Mouse (Mus musculus) embryo, embryonic 10 days (tissue): ENCODE results near the gene Cacna1a.
A peak's percentile ranks its signal among the peaks of the same experiment; 100 is the strongest.
"Not testable (repeated sequence)": the region's sequence is repeated elsewhere in the genome, so short reads cannot be mapped to it uniquely, and the experiment has no call there.

Experiments used
- DNase-seq: peaks from one replicate; pipeline ENCODE4 v3.0.0-alpha.2; 2015; ENCODE audit warnings: low spot score

Cacna1a gene

DNA sequence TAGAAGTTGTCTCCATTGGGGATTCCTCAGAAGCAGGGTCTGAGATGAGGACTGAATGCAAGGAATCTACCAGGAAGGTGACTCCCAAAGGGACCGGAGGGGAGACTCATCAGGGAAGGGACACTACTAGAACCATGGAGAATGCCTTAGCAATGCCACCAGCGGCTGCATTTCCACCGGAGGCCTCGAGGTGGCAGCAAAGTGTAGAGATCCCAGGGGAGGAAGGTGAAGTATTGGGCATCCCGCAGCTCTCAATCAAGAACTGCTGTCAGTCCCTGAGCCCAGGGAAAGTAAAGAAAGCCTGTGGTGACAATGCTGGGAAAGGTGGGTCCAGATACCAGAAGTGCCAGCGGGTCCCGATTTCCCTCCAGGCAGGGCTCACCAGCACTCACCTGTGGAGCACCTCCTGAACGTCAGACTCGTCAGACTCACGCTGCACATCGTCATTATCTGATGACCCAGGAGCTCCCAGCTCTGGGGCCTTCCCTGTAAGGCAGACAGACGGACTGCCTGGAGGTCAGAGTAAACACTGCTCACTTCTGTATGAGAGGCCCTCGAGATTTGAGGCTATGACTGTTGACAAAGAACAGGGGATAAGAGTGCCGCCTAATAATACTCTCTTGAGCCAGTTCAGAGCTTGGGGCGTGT, 203.9 kb downstream of the Cacna1a start:
- DNase-seq, result peak; percentile 79

DNA sequence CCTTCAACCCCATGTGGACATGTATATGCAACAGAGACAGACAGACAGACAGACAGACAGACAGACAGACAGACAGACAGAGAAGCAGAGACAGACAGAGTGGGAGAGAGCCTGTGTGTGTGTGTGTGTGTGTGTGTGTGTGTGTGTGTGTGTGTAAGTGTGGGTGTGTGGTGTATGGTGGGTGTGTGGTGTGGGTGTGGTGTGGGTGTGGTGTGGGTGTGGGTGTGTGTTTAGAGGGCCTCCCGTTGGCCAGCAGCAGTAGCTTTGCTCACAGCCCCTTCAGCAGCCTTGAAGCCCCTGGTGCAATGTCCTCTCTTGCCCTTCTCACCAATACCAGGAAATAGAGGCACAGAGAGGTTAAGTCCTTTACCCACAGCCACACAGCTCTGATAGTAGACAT, 204.9 kb downstream of the Cacna1a start:
- DNase-seq, result no peak

DNA sequence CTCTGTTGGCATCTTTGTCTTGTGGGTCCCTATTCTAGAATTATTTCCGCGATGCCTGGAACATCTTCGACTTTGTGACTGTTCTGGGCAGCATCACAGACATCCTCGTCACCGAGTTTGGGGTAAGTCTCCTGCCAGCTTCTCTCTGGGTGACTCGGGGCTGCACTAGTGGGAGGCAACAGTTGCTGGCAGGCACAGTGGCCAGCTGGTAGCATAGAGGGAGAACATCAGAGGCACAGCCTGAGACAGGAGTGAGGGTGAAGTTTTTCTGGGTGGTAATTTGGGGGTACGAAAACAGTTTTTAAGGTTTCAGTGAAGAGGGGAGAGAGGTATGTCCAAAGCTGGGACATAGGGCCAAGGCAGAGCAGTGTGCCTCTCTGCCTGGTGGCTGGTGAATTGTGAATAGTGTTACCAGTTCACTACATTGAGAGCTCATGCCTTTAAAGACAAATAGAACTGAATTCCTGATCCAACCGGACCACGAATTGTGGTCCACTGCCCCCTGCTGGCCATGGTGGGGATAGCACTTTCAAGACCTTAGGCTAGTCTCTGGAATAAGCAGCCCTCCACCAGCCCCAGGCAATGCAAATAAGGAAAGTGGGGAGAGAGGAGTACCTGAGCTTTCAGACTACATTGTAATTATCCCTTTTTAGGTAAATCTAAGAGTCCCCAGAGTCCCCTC, 206.0 kb downstream of the Cacna1a start:
- DNase-seq, result peak; percentile 88

DNA sequence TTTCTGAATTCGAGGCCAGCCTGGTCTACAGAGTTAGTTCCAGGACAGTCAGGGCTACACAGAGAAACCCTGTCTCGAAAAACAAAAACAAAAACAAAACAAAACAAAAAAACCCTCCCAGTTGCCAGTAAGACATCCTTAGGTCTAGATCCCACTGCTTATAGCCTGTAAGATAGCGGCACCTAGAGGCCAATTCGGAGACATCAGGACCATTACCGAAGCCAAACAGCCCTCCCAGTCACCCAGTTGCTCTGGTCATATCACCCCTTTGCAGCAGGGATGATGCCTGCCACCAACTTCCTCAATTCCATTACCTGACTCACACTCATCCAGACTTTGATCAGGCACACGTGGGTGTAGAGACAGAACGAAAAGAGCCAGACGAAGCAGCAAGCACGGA, 207.4 kb downstream of the Cacna1a start:
- peak; percentile 80 for DNase-seq

DNA sequence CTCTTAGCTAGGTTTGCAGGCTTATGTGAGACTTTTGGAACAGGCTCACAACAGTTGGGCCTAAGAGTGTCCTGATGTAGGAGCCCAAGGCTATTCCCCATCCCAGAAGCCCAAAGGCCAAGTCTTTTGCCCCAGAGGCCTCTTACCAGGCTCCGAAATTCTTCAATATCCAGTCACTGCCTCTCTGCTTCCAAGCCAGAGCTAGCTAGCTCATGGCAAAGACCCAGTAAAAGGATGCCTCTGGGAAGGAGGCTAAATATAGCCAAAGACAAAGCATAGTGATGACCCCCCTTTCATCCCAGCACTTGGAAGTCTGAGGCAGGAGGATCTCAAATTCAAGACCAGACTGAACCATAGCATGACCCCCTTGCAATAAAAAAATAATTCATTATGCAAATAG, 211.2 kb downstream of the Cacna1a start:
- DNase-seq, result no peak

DNA sequence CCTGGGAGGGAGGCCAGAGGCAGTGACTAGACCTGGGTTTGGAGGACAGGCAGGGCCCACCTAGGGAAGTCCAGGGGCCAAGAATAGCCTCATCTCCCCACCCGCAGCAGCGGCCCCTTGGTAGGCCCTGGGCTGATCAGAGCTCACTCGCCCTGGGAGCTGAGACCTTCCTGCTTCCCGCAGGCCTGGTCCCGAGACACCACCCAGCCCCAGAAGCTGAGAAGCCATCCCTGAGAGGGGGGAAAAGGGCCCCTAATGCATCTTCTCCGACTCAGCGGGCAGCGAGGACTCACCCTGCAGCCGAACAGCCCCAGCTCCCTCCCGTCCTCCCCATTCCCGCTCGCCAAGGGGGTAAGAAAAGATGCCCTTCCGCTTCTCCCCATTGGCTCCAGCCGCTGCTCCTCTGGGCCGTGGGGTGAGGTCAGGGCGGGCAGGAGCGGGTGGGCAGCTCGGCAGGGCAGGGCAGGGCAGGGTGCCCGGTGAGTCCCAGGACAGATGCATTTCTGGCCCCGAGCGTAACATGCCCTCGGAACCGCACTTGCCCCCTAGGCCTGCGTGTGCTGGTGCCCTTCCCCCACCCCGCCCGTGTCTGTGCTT, 212.2 kb downstream of the Cacna1a start:
- peak; percentile 23 for DNase-seq

DNA sequence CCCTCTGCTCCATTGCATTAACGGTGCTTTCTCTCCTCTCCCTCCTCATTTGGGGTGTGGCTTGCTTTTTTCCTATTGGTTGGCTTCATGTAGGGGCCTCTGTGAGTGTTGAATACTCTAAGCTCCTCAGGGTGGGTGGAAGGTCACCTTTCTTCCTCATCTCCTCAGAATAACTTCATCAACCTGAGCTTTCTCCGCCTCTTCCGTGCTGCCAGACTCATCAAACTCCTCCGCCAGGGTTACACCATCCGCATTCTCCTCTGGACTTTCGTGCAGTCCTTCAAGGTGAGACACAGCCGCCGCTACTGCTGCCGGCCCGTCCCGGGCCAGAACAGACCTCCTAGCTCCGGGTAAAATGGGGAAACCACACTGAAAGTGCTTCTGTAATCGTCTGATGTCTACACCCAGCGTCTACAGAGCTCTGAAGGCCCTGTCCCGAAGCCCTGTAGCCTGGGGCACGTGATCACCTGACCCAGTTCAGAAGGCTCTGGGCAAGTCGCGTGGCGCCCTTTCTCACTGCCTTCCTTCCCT, 213.0 kb downstream of the Cacna1a start:
- peak; percentile 28 for DNase-seq

DNA sequence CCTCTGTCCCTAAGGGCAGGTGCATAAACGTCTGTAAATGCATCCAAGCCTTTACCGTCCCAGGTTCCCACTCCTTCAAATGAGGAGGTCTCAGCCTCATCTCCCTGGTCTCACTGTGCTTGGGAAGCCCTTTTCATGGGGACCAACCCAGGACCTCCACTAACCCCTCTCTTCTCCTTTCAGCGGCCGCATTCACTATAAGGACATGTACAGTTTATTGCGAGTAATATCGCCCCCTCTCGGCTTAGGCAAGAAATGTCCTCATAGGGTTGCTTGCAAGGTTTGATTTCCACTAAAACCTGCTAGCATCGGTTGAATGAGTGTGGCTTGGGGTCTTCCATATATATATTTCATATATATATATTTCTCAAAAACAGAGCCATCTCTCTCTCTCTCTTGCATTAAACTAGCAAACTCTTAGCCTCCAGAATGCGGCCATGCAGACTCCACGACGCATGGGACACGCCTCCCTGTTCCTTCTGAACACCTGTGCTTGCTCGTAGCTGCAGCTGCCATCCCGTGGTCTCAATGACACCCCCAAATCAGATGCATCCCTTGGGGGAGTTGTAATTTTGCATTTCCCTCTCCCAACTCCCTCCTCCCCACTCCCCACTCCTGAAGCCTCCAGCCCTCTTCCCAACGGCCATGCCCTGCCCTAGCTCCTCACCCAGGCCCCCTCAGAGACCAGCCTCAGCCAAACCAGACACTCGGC, 226.4 kb downstream of the Cacna1a start:
- DNase-seq, result peak; percentile 81

DNA sequence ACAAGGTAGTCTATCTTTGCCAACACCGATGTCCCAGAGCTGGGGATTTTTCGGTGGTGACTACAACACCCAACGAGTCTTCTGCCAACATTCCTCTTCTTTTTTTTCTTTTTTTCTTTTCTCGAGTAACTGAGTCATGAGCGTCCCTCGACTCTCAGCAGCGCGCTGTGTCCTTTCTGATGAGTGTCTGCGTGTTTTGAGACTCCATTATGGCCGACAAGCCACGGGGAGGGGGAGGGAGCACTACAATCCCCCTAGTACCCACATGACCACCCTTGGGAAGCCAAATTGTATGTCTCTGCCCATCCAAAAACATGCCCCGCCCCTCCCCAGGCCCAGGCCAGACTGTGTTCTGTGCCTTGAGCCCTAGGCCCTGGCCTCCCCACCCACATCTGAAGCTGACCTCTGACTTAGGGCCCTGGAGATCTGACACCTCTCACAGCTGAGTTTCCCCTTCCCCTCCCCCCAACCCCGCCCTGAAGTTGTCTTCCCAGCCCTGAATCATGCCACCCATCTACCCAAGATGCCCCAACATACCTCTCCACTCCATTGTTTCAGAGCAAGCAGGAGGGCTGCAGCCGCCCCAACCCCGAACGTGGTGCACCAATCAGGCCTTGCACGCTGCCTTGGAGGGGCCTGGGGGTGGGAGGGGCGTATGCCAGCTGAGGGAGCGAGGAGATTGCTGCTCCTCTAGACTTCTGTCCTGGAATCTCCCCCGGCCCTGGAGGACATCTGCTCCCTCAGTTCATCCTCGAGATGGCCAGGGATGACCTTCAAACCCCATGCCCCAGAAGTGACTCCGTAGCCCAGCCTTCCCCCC, 227.6 kb downstream of the Cacna1a start:
- DNase-seq, result peak; percentile 16

DNA sequence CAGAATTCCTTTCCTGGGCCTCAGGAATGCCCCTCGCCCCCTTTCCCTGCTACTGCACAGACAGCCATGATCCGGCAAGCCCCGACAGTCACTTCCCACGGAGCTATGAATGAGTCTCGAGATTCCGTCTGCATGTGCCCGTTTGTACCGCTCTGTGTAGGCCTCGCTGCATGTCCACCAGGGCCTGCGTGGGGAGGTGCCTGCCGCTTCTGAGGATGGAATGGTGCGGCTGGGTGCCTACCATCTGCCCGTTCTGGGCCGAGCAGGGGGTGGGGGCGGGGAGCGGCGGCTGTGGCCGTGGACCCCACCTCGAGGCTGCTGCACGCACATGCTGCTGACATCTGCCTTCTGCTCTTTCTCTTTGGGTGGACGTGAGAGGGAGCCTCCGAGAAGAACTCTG, 228.8 kb downstream of the Cacna1a start:
- peak; percentile 11 for DNase-seq

DNA sequence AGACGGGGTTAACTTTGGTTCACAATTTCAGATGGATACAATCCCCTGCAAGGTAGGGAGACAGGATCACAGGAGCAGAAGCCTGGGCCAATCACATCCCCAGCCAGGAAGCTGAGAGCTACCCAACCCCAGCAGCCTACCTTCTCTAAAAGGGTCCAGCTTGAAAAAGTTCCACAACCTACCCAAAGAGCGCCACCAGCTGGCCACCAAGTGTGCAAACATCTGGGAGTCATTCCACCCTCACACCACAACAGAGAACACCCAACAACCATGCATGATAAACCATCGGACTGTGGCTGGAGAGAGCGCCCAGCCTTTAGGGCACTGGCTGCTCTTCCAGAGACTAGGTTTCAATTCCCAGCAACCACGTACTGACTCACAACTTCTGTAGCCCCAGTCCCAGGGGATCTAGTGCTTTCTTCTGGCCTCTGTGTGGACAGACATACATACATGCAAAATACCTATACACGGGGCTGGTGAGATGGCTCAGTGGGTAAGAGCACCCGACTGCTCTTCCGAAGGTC, 232.9 kb downstream of the Cacna1a start:
- no peak for DNase-seq

DNA sequence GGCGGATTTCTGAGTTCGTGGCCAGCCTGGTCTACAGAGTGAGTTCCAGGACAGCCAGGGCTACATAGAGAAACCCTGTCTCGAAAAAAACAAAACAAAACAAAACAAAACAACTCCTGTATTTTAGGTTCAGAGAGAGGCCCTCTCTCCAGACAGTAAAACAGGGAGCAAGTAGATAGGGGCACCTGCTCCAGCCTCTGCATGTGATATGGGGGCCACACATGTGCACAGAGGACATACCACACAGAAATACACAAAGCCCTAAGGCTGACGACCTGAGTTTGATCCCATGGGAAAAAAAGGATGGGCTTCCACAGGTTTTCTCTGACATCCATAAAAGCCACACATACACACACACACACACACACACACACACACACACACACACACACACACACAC, 235.2 kb downstream of the Cacna1a start:
- DNase-seq, result not testable (repeated sequence)

DNA sequence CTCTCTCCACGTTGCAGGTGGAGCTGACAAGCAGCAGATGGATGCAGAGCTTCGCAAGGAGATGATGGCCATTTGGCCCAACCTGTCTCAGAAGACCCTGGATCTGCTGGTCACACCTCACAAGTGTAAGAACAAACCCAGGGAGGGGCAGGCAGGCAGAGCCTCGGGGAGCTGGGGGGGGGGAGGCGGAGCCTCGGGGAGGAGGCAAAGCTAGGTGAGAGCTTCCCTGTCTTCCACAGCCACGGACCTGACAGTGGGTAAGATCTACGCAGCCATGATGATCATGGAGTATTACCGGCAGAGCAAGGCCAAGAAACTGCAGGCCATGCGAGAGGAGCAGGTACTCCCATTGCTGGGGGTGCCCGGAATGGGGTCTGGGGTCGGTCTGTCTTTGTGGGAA, 241.3 kb downstream of the Cacna1a start:
- DNase-seq, result no peak

DNA sequence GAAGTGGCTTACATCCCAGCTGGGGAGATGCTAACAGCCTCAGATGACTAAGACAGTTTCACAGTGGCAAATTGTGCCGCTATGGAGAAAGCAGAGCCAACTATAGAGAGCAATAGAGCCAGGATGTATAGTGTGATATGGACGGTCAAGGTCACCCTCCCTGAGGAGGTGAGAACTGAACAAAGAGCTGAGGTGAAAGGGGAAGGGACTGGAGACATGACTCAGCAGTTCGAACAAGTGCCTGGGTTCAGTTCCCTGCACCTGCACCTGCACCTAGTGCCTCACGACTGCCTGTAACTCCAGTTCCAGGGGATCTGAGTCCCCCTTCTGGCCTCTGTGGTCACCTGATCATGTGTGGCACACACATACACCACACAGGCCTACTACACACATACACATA, 241.9 kb downstream of the Cacna1a start:
- no peak for DNase-seq

DNA sequence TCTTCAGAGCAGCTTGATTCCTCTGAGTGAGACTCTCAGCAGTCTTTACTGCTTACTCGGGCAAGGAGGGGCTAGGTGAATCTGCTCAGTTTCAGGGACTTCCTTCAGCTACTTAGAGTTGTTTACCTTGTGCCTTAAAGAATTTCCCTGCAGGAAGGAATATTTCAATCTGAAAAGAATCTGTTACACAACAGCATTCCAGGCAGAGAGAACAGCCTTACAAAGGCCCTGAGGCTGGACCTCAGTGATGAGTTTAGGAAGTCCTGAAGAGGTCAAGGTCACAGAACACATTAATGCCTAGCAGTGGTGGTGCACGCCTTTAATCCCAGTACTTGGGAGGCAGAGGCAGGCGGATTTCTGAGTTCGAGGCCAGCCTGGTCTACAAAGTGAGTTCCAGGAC, 243.6 kb downstream of the Cacna1a start:
- DNase-seq, result no peak

DNA sequence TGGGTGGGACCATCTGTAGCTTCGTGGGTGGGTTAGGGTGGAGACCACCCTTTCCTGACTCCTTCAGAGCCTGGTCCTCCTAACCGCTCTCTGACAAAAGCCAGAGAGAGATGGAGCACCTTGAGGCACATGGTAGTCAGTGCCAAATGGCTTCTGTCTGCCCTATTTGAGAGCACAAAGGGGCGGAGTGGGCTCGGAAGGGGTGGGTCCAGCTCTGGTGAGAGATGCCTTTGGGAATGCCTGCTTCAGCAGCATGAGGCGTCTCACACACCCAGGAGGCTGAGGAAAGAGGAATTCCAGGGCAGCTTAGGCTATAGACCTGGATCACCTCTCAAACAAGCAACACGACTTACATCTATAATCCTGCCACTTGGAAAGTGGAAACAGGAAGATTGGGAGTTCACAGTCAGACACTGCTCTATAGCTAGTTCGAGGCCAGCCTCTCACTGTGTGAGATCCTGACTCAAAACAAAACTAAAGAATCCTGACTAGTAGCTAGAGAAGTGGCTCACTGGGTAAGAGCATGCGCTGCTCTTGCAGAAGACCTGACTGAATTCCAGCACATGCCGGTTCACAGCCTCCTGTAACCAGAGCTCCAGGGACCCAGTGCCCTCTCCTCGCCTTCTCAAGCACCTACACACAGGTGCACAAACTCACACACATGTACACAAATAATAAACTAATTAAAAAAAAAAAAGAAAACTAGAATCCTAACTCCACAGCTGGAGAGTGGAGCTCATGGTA, 245.8 kb downstream of the Cacna1a start:
- no peak for DNase-seq

DNA sequence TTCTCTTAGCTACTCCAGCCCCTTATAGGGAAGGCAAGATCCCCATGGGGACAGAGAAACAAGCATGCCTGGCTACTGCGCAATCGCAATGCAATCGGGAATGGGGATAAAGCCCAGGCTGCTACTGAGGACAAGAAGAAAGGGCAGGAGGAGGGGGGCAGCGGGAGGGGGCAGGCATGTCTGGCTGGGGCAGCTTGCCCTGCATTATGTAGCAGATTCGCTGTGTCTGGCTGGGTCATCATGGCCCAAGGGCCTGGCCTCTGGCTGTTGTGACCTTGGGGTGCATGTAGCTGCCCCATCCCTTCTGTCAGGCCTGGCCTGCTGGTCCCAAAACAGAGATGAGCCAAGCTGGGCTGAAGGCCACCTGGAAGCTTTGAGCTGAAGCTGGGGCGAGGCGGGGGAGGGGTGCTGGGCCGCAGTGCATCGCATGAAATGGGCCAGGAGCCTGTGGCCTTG, 246.6 kb downstream of the Cacna1a start:
- DNase-seq, result no peak

DNA sequence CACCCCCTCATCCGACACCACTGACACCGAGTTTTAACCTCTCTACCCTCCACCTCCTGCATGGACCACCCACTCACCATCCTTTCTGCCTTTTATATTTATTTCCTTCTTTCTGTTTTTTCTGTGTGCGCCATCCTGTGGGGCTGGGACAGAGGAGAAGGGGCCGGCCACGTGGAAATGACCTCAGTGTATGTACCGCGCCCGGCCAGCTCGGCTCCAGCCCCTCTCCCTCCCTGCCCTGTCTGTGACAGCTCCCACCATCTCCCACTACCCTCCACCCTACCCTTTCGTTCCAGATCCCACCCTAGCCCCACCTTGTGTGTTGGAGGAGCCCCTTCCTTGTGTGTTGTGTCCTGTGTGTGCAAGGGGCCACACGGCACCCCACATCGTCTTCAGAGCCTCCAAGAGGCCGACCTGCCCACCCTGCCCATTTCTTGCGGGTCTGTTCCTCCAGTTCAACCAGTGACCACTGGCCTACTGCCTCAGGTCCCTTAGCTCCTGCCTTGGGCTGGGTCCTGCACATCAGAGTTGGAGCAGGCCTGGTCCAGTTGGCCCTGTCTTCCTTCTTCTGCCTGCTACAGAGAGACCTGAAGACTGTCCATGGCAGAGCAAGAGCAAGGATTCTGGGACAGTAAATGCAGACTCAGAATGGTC, 247.3 kb downstream of the Cacna1a start:
- no peak for DNase-seq

DNA sequence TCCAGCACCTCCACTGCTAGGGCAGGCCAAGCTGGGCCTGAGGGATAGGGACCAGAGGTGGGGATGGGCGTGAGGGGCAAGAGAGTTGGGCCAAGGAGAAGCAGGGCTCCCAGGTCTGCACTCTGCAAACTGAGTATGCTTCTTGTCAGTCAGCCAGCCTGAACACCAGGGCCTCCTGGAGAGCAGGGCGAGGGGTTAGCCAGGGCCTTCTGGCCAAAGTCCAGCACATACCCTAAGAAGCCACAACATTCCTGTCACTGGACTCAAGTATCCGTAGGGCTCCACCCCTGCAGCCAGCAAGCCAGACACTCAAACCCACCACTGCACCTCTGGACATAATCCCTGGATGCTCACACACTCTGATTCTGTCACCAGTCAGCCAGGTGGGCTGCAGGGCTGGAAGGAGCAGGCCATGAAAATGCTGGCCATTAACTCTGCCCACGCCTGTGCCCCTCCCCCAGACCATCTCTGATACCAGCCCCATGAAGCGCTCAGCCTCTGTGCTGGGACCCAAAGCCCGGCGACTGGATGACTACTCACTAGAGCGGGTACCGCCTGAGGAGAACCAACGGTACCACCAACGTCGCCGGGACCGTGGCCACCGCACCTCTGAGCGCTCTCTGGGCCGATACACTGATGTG, 247.9 kb downstream of the Cacna1a start:
- DNase-seq, result no peak
